Mouse (Mus musculus): ENCODE data around the gene Mink1. TPM values are rescaled to one million over a fixed set of nuclear protein-coding genes. Genes with fewer than 3 reads are reported as not detected.
A peak's percentile ranks its signal among the peaks of the same experiment; 100 is the strongest.

The Mink1 gene
- total and polyA plus RNA-seq, 2 experiments: 11.0 to 51.4 TPM

DNA sequence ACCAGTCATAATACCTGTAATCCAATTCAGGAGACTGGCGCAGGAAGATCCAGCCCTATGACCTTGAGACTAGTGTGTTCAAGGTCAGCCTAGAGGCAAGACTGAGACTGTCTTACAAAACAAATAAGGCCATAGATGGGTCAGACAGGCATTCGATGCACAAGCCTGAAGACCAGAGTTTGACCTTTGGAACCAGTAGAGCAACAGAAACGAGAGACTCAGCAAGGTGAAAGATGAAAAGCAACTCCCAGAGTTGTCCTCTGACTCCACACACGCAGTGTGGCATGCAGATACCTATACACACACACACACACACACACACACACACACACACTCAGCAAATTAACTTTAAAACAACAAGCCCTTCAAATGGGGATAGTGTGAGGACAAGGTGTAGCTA, 64.2 kb downstream of the Mink1 start:
- no peak overlapping the region for H3K27ac ChIP-seq (replicated peaks; ENCODE audit: insufficient read depth, low read depth, low read length)
- H3K36me3 ChIP-seq (ENCODE audit: control insufficient read depth, insufficient read depth, low read length): no peaks in the 10 kb centered on the region
- TF ChIP-seq CTCF (IDR thresholded peaks at IDR 0.05; ENCODE audit: low read depth, low read length) (no peak), POLR2A (IDR thresholded peaks at IDR 0.05; ENCODE audit: extremely low read depth, insufficient read depth, low read length) (no peak)
- DNase-seq (ENCODE audit: extremely low read depth, low read depth, low spot score): peak; percentile 51
- no peaks in the 10 kb centered on the region for H3K79me2 ChIP-seq (ENCODE audit: control insufficient read depth, insufficient read depth, low read length)
- H3K9ac ChIP-seq (ENCODE audit: low read depth, low read length): no peak overlapping the region
- no peak overlapping the region for H3K4me3 ChIP-seq (ENCODE audit: insufficient read depth, low read depth, low read length)
- H3K27me3 ChIP-seq (ENCODE audit: control insufficient read depth, insufficient read depth, low read length): no peaks in the 10 kb centered on the region
- H3K4me1 ChIP-seq (ENCODE audit: control insufficient read depth, insufficient read depth, low read length): peaks cover 13% of the 10 kb centered on the region
- WGBS: 29% methylated on average over 4 of the region's 4 CpGs

DNA sequence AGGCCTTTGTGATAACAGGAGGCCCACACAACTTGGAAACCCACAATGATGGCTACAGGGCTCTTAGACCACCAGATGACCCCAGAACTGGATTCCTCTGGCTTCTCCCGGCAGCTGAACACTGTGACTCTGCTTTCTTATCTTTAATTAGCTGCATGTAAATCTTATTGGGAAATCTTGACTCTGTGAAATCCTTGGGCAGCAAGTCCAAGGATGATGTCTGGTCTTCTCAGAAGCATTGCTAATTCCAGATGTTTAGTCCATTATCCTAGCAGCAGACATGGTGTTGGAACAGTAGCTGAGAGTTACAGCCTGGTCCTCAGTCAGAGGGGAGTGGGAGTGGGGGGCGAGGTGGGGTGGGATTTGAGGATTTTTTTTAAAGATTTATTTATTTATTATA, 65.8 kb downstream of the Mink1 start:
- WGBS: 78% methylated on average over 2 of the region's 2 CpGs
- no peaks in the 10 kb centered on the region for H3K79me2 ChIP-seq (ENCODE audit: control insufficient read depth, insufficient read depth, low read length)
- no peak for DNase-seq (ENCODE audit: extremely low read depth, low read depth, low spot score)
- H3K27ac ChIP-seq (replicated peaks; ENCODE audit: insufficient read depth, low read depth, low read length): no peak overlapping the region
- H3K4me1 ChIP-seq (ENCODE audit: control insufficient read depth, insufficient read depth, low read length): peaks cover 13% of the 10 kb centered on the region
- TF ChIP-seq POLR2A (IDR thresholded peaks at IDR 0.05; ENCODE audit: extremely low read depth, insufficient read depth, low read length) (no peak), CTCF (IDR thresholded peaks at IDR 0.05; ENCODE audit: low read depth, low read length) (no peak)
- H3K9ac ChIP-seq (ENCODE audit: low read depth, low read length): no peak overlapping the region
- no peaks in the 10 kb centered on the region for H3K27me3 ChIP-seq (ENCODE audit: control insufficient read depth, insufficient read depth, low read length)
- no peak overlapping the region for H3K4me3 ChIP-seq (ENCODE audit: insufficient read depth, low read depth, low read length)
- no peaks in the 10 kb centered on the region for H3K36me3 ChIP-seq (ENCODE audit: control insufficient read depth, insufficient read depth, low read length)

DNA sequence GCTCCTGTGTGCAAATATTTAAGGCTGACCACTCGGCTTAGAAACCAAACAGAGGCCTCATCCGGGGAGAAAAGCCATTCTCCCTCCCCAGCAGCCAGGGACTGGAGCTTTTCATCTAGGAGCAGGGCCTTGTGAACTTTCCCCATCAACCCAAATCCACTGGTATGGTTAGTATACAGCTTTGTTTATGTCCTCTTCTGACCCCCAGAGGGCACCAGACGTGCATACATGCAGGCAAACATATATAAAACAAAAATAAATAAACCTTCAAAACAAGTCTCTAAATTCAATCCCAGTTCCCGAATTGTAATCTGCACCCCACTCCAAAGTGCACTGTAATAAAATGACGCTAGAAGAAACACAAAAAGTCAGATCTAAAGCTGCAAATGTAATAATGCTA, 66.9 kb downstream of the Mink1 start:
- Histone ChIP-seq H3K36me3 (ENCODE audit: control insufficient read depth, insufficient read depth, low read length) (no peaks in the 10 kb centered on the region), H3K27me3 (ENCODE audit: control insufficient read depth, insufficient read depth, low read length) (no peaks in the 10 kb centered on the region), H3K79me2 (ENCODE audit: control insufficient read depth, insufficient read depth, low read length) (no peaks in the 10 kb centered on the region), H3K4me1 (ENCODE audit: control insufficient read depth, insufficient read depth, low read length) (peaks cover 13% of the 10 kb centered on the region), H3K27ac (replicated peaks; ENCODE audit: insufficient read depth, low read depth, low read length) (no peak overlapping the region), H3K9ac (ENCODE audit: low read depth, low read length) (no peak overlapping the region), H3K4me3 (ENCODE audit: insufficient read depth, low read depth, low read length) (no peak overlapping the region)
- 27% methylated on average over 5 of the region's 5 CpGs for whole genome bisulfite sequencing
- TF ChIP-seq CTCF (IDR thresholded peaks at IDR 0.05; ENCODE audit: low read depth, low read length) (peak; percentile 29), POLR2A (IDR thresholded peaks at IDR 0.05; ENCODE audit: extremely low read depth, insufficient read depth, low read length) (no peak)
- no peak for DNase-seq (ENCODE audit: extremely low read depth, low read depth, low spot score)

DNA sequence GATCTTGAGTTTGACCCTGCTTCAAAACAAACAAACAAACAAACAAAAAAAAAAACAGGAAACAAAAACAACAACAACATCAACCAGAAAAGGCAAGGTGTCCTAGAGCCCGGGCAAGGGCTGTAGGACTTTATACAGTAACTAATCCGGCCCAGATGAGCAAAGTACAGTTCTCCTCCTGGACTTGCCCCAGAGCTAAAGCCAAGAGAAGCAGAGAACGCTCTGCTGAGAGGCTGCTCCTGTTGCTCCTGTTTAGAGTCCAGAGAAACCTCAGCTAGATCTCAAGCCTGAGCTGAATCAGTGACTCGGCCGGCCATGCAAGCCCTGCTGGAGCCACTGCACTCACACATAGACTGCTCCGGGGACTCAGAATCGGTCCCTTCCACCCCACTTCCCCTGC, 67.4 kb downstream of the Mink1 start:
- Histone ChIP-seq H3K27me3 (ENCODE audit: control insufficient read depth, insufficient read depth, low read length) (no peaks in the 10 kb centered on the region), H3K4me1 (ENCODE audit: control insufficient read depth, insufficient read depth, low read length) (peaks cover 13% of the 10 kb centered on the region), H3K9ac (ENCODE audit: low read depth, low read length) (peak overlapping the region; percentile 69), H3K27ac (replicated peaks; ENCODE audit: insufficient read depth, low read depth, low read length) (peak overlapping the region; percentile 88), H3K4me3 (ENCODE audit: insufficient read depth, low read depth, low read length) (peak overlapping the region; percentile 31; the same call in 1 of the 2 replicates), H3K79me2 (ENCODE audit: control insufficient read depth, insufficient read depth, low read length) (no peaks in the 10 kb centered on the region), H3K36me3 (ENCODE audit: control insufficient read depth, insufficient read depth, low read length) (no peaks in the 10 kb centered on the region)
- WGBS: 19% methylated on average over 7 of the region's 7 CpGs
- DNase-seq (ENCODE audit: extremely low read depth, low read depth, low spot score): peak; percentile 90
- 0 out of 2 replicates have a peak, but pooled peaks have one; percentile 9 for TF ChIP-seq POLR2A (IDR thresholded peaks at IDR 0.05; ENCODE audit: extremely low read depth, insufficient read depth, low read length)
- no peak for TF ChIP-seq CTCF (IDR thresholded peaks at IDR 0.05; ENCODE audit: low read depth, low read length)

DNA sequence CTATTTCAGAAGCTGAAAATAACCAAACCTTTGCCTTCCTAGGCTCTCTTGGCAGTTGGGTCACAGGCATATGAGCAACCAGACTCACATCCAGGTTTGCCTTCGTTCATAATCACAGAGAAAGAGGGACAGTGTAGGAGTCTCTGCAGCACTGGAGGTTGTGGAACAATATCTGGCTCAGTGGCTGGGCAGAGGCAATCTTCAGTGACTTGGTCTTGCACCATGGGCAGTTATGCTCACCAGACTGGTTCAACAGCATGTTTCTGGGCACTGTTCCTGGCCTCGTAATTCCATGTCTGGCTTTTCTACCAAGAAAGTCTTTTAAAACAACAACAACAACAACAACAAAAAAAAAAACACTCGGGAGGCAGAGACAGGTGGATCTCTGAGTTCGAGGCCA, 72.9 kb downstream of the Mink1 start:
- Histone ChIP-seq H3K79me2 (ENCODE audit: control insufficient read depth, insufficient read depth, low read length) (no peaks in the 10 kb centered on the region), H3K36me3 (ENCODE audit: control insufficient read depth, insufficient read depth, low read length) (no peaks in the 10 kb centered on the region), H3K4me1 (ENCODE audit: control insufficient read depth, insufficient read depth, low read length) (peaks cover 3% of the 10 kb centered on the region; the same call in 1 of the 2 replicates), H3K27ac (replicated peaks; ENCODE audit: insufficient read depth, low read depth, low read length) (no peak overlapping the region), H3K27me3 (ENCODE audit: control insufficient read depth, insufficient read depth, low read length) (no peaks in the 10 kb centered on the region), H3K4me3 (ENCODE audit: insufficient read depth, low read depth, low read length) (no peak overlapping the region), H3K9ac (ENCODE audit: low read depth, low read length) (no peak overlapping the region)
- 94% methylated on average over 4 of the region's 4 CpGs for WGBS
- DNase-seq (ENCODE audit: extremely low read depth, low read depth, low spot score): no peak
- TF ChIP-seq CTCF (IDR thresholded peaks at IDR 0.05; ENCODE audit: low read depth, low read length) (no peak), POLR2A (IDR thresholded peaks at IDR 0.05; ENCODE audit: extremely low read depth, insufficient read depth, low read length) (no peak)

DNA sequence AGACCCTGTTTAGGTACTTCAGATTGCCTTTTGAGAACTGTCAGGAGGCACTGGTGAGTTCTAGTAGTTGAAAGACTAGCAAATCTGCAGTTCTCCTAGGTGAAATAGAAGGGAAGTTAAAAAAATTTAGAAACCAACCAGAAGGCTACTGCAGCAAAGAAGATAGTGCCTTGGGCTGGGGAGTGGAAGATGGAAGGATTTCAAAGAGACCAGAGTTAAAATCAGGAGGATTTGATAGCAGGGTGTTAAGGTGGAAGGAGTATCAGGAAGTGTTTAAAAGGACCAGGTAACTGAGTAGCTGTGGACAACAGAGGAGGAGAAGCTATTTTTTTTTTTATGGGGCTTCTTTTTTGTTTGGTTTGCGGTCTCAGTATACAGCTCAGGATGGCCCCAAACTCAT, 75.1 kb downstream of the Mink1 start:
- Histone ChIP-seq H3K27ac (replicated peaks; ENCODE audit: insufficient read depth, low read depth, low read length) (no peak overlapping the region), H3K4me1 (ENCODE audit: control insufficient read depth, insufficient read depth, low read length) (no peaks in the 10 kb centered on the region; the same call in 1 of the 2 replicates), H3K36me3 (ENCODE audit: control insufficient read depth, insufficient read depth, low read length) (no peaks in the 10 kb centered on the region), H3K79me2 (ENCODE audit: control insufficient read depth, insufficient read depth, low read length) (no peaks in the 10 kb centered on the region), H3K27me3 (ENCODE audit: control insufficient read depth, insufficient read depth, low read length) (no peaks in the 10 kb centered on the region), H3K4me3 (ENCODE audit: insufficient read depth, low read depth, low read length) (no peak overlapping the region), H3K9ac (ENCODE audit: low read depth, low read length) (no peak overlapping the region)
- no peak for TF ChIP-seq CTCF (IDR thresholded peaks at IDR 0.05; ENCODE audit: low read depth, low read length)
- no peak for TF ChIP-seq POLR2A (IDR thresholded peaks at IDR 0.05; ENCODE audit: extremely low read depth, insufficient read depth, low read length)
- DNase-seq (ENCODE audit: extremely low read depth, low read depth, low spot score): no peak
- WGBS: 96% methylated on average over 1 of the region's 1 CpGs
